Mouse (Mus musculus): ENCODE measurements at regions not wholly inside any gene's neighbourhood (a gene's known extent, or its start where the extent isn't known, plus 50 kb on each side); places are given as distances from the start of the nearest gene placed in this dataset.

DNA sequence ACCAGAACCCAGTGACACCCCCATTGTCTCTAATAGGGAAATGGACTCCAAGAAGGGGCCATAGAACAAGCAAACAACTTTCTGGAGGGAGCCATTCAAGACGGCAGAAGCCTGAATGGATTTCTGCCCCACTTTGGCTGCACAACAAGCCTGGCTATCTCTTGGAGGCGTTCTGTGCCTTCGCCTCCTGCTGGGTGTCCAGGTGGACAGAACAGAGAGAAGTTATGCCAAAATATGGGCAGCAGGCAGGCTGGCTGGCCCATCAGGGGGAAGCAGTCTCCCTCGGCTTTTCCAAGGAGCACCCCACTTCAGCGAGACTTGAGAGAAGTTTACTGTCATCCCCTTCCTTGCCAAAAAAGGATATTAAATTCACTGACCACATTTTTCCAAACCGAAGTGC is 65.8 kb upstream of the Pkdcc start:
- Histone ChIP-seq H3K4me3 (ENCODE audit: low read depth, low read length) (no peak overlapping the region), H3K27ac (ENCODE audit: low read depth, low read length) (no peak overlapping the region), H3K9ac (ENCODE audit: low read length) (no peak overlapping the region), H3K4me2 (ENCODE audit: low read depth, low read length, severe bottlenecking) (no peak overlapping the region), H3K4me1 (replicated peaks; ENCODE audit: control insufficient read depth, insufficient read depth, low read length) (no peaks in the 10 kb centered on the region), H3K36me3 (ENCODE audit: control insufficient read depth, insufficient read depth, low read length) (no peaks in the 10 kb centered on the region), H3K27me3 (ENCODE audit: control insufficient read depth, insufficient read depth, low read length) (no peaks in the 10 kb centered on the region), H3K9me3 (ENCODE audit: control insufficient read depth, low read length) (no peaks in the 10 kb centered on the region)
- ATAC-seq (replicated peaks; ENCODE audit: low FRiP score): no peak
- no peak for DNase-seq (ENCODE audit: low spot score)
- 82% methylated on average over 6 of the region's 6 CpGs for WGBS

DNA sequence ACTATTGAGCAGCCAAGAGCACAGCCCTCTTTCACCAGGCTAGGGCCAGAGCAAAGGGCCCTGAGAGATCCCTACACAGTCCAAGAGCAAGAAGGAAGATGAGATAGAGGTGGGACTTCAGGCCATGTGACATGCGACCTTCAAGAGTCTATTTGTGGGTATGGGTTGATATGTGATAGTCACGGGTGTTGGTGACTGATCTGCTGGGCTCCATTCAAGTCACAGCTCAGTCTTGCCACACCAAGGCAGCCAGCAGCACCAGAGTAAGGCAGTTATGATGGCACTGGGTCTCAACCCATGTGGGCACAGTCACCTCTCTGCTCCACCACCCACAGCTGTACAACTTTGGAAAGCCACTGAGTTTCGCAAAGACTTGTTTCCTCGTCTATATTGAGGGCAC is 60.0 kb upstream of the Pkdcc start:
- DNase-seq (ENCODE audit: low spot score) (no peak), ATAC-seq (replicated peaks; ENCODE audit: low FRiP score) (no peak)
- no peak overlapping the region for H3K27ac ChIP-seq (ENCODE audit: low read depth, low read length)
- no peaks in the 10 kb centered on the region for H3K36me3 ChIP-seq (ENCODE audit: control insufficient read depth, insufficient read depth, low read length)
- H3K4me3 ChIP-seq (ENCODE audit: low read depth, low read length): no peak overlapping the region
- no peak overlapping the region for H3K9ac ChIP-seq (ENCODE audit: low read length)
- H3K9me3 ChIP-seq (ENCODE audit: control insufficient read depth, low read length): no peaks in the 10 kb centered on the region
- no peaks in the 10 kb centered on the region for H3K4me1 ChIP-seq (replicated peaks; ENCODE audit: control insufficient read depth, insufficient read depth, low read length)
- no peak overlapping the region for H3K4me2 ChIP-seq (ENCODE audit: low read depth, low read length, severe bottlenecking)
- WGBS: 89% methylated on average over 4 of the region's 4 CpGs
- H3K27me3 ChIP-seq (ENCODE audit: control insufficient read depth, insufficient read depth, low read length): no peaks in the 10 kb centered on the region

DNA sequence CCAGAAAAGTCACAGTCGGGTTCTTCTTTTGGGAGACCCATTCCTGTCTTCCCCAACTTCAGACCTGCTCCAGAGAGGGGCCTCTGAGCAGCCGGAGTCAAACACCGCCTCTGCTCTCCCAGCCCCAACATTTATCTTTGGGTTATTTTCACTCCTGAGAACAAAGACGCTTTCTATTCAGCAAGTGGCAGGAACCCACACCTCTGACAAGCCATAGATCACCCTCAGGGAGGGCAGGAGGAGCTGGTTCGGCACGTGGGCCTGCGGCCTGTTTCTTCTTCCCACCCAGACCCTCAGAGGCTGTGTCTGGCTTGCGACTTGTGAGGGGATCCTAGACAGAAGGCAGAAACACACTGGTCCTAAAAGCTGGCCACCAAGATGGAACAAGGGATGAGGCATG is 58.4 kb upstream of the Pkdcc start:
- Histone ChIP-seq H3K9me3 (ENCODE audit: control insufficient read depth, low read length) (no peaks in the 10 kb centered on the region), H3K9ac (ENCODE audit: low read length) (no peak overlapping the region), H3K36me3 (ENCODE audit: control insufficient read depth, insufficient read depth, low read length) (no peaks in the 10 kb centered on the region), H3K4me1 (replicated peaks; ENCODE audit: control insufficient read depth, insufficient read depth, low read length) (no peaks in the 10 kb centered on the region), H3K27me3 (ENCODE audit: control insufficient read depth, insufficient read depth, low read length) (no peaks in the 10 kb centered on the region), H3K27ac (ENCODE audit: low read depth, low read length) (no peak overlapping the region), H3K4me3 (ENCODE audit: low read depth, low read length) (no peak overlapping the region), H3K4me2 (ENCODE audit: low read depth, low read length, severe bottlenecking) (no peak overlapping the region)
- 71% methylated on average over 8 of the region's 8 CpGs for WGBS
- DNase-seq (ENCODE audit: low spot score) (no peak), ATAC-seq (replicated peaks; ENCODE audit: low FRiP score) (no peak)

DNA sequence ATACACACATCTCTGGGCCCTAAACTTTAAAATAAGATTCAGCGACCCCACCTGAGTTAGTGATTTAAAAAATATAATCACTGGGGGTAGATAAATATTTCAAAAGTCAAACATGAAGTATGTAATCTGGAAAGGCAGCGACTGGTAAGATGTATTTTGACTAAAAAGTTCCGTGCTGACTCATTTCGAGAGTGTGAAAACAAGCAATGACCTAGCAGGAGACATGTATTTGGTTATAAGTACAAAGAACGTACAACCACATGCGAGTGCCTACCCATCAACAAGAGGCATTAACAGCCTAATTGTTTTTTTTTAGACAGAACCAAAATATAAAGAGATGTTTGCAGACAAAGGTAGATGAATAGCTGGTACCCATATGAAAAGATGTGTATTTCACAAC is 57.0 kb upstream of the Pkdcc start:
- ATAC-seq (replicated peaks; ENCODE audit: low FRiP score) (no peak), DNase-seq (ENCODE audit: low spot score) (no peak)
- Histone ChIP-seq H3K4me3 (ENCODE audit: low read depth, low read length) (no peak overlapping the region), H3K4me1 (replicated peaks; ENCODE audit: control insufficient read depth, insufficient read depth, low read length) (no peaks in the 10 kb centered on the region), H3K27ac (ENCODE audit: low read depth, low read length) (no peak overlapping the region), H3K27me3 (ENCODE audit: control insufficient read depth, insufficient read depth, low read length) (no peaks in the 10 kb centered on the region), H3K36me3 (ENCODE audit: control insufficient read depth, insufficient read depth, low read length) (no peaks in the 10 kb centered on the region), H3K9ac (ENCODE audit: low read length) (no peak overlapping the region), H3K9me3 (ENCODE audit: control insufficient read depth, low read length) (no peaks in the 10 kb centered on the region), H3K4me2 (ENCODE audit: low read depth, low read length, severe bottlenecking) (no peak overlapping the region)
- 86% methylated on average over 6 of the region's 6 CpGs for WGBS

DNA sequence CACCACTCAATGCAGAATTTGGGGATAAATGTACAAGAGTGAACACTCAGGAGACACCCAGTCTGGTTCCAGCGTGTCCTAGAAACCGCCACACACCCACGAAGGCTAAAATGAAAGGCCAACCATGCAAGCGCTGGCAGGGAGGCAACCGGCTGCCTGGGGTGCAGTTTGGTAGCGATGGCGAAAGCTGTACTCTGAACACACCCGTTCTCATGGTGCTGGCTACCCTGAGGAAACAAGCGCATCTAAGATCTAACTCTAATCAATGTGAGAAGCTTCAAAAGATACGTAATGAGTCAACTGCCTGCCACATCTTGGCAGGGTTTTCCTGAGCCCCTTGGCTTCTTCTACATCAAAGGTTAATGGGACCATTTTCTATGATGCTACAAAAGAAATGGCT is 56.4 kb upstream of the Pkdcc start:
- WGBS: 92% methylated on average over 10 of the region's 10 CpGs
- Histone ChIP-seq H3K9ac (ENCODE audit: low read length) (no peak overlapping the region), H3K36me3 (ENCODE audit: control insufficient read depth, insufficient read depth, low read length) (no peaks in the 10 kb centered on the region), H3K27ac (ENCODE audit: low read depth, low read length) (no peak overlapping the region), H3K27me3 (ENCODE audit: control insufficient read depth, insufficient read depth, low read length) (no peaks in the 10 kb centered on the region), H3K9me3 (ENCODE audit: control insufficient read depth, low read length) (no peaks in the 10 kb centered on the region), H3K4me1 (replicated peaks; ENCODE audit: control insufficient read depth, insufficient read depth, low read length) (no peaks in the 10 kb centered on the region), H3K4me3 (ENCODE audit: low read depth, low read length) (no peak overlapping the region), H3K4me2 (ENCODE audit: low read depth, low read length, severe bottlenecking) (no peak overlapping the region)
- ATAC-seq (replicated peaks; ENCODE audit: low FRiP score) (no peak), DNase-seq (ENCODE audit: low spot score) (no peak)

DNA sequence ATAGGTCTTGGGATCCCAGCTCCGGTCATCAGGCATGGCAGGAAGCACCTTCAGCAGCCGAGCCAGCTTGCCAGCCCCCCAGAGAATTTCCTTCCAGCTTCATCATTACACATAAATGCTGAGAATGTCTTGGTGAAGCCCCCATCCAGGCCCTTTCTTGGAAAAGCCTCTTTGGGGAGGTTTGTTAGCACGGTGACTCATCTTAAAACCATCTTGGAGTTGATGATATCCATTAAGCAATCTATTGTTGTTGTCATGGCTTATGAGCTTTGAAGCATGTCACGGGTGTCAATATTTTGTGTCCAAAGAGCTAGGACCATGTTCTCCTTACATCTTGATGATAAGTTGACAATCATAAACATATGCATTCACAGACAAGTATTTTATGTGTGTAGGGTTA is 55.5 kb upstream of the Pkdcc start:
- H3K27ac ChIP-seq (ENCODE audit: low read depth, low read length): no peak overlapping the region

DNA sequence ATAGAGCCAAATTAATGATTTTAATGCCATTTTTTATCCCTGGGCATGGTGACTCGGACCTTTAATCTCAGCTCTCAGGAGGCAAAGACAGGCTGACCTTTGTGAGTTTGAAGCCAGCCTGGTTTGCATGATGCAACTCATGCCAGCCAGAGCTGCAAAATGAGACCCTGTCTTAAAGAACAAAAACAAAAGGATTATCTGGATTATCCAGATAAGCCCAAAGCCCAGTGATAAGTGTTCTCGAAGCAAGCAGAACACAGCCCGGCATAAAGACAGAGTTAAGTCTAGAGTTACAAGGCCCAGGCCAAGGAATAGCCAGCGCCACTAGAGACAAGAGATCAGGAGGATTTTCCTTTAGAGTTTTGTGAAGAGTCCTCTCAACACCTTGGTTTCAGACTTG is 54.8 kb upstream of the Pkdcc start:
- Histone ChIP-seq H3K27ac (ENCODE audit: low read depth, low read length) (no peak overlapping the region), H3K4me1 (replicated peaks; ENCODE audit: control insufficient read depth, insufficient read depth, low read length) (no peaks in the 10 kb centered on the region; the same call in 1 of the 2 replicates), H3K9me3 (ENCODE audit: control insufficient read depth, low read length) (no peaks in the 10 kb centered on the region), H3K36me3 (ENCODE audit: control insufficient read depth, insufficient read depth, low read length) (no peaks in the 10 kb centered on the region), H3K4me3 (ENCODE audit: low read depth, low read length) (no peak overlapping the region), H3K4me2 (ENCODE audit: low read depth, low read length, severe bottlenecking) (no peak overlapping the region), H3K27me3 (ENCODE audit: control insufficient read depth, insufficient read depth, low read length) (no peaks in the 10 kb centered on the region), H3K9ac (ENCODE audit: low read length) (no peak overlapping the region)
- no peak for ATAC-seq (replicated peaks; ENCODE audit: low FRiP score)
- no peak for DNase-seq (ENCODE audit: low spot score)
- WGBS: 53% methylated on average over 4 of the region's 4 CpGs

More for the DNA sequence above, 55.5 kb upstream of the Pkdcc start:
- Histone ChIP-seq H3K9ac (ENCODE audit: low read length) (no peak overlapping the region), H3K4me3 (ENCODE audit: low read depth, low read length) (no peak overlapping the region), H3K36me3 (ENCODE audit: control insufficient read depth, insufficient read depth, low read length) (no peaks in the 10 kb centered on the region), H3K4me2 (ENCODE audit: low read depth, low read length, severe bottlenecking) (no peak overlapping the region), H3K27me3 (ENCODE audit: control insufficient read depth, insufficient read depth, low read length) (no peaks in the 10 kb centered on the region), H3K9me3 (ENCODE audit: control insufficient read depth, low read length) (no peaks in the 10 kb centered on the region), H3K4me1 (replicated peaks; ENCODE audit: control insufficient read depth, insufficient read depth, low read length) (no peaks in the 10 kb centered on the region; the same call in 1 of the 2 replicates)
- no peak for ATAC-seq (replicated peaks; ENCODE audit: low FRiP score)
- WGBS: 92% methylated on average over 4 of the region's 4 CpGs
- DNase-seq (ENCODE audit: low spot score): no peak

DNA sequence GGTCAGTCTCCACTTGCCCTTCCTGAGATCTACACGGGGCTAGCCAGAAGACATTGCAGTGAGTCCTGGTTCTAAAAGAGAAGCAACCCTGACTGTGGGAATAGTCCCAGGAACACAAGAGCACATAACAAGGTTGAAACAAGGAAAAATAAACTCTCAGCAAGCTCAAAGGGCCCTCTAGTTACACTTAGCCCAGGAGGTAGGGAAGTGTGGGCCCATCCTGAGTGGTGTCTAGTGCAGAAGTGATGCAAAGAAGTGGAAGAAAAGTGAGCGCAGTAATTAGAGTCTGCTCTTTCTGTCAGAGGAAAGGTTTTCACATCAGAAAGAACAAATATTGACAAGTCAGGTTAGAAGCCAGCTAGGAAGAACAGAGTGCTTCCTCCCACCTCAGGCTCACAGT is 53.4 kb upstream of the Pkdcc start:
- ATAC-seq (replicated peaks; ENCODE audit: low FRiP score) (no peak), DNase-seq (ENCODE audit: low spot score) (no peak)
- whole genome bisulfite sequencing: 73% methylated on average over 2 of the region's 2 CpGs
- Histone ChIP-seq H3K9me3 (ENCODE audit: control insufficient read depth, low read length) (no peaks in the 10 kb centered on the region), H3K4me3 (ENCODE audit: low read depth, low read length) (no peak overlapping the region), H3K4me1 (replicated peaks; ENCODE audit: control insufficient read depth, insufficient read depth, low read length) (peaks cover 3% of the 10 kb centered on the region), H3K4me2 (ENCODE audit: low read depth, low read length, severe bottlenecking) (no peak overlapping the region), H3K27me3 (ENCODE audit: control insufficient read depth, insufficient read depth, low read length) (no peaks in the 10 kb centered on the region; the same call in 1 of the 2 replicates), H3K9ac (ENCODE audit: low read length) (no peak overlapping the region), H3K36me3 (ENCODE audit: control insufficient read depth, insufficient read depth, low read length) (no peaks in the 10 kb centered on the region), H3K27ac (ENCODE audit: low read depth, low read length) (no peak overlapping the region)

DNA sequence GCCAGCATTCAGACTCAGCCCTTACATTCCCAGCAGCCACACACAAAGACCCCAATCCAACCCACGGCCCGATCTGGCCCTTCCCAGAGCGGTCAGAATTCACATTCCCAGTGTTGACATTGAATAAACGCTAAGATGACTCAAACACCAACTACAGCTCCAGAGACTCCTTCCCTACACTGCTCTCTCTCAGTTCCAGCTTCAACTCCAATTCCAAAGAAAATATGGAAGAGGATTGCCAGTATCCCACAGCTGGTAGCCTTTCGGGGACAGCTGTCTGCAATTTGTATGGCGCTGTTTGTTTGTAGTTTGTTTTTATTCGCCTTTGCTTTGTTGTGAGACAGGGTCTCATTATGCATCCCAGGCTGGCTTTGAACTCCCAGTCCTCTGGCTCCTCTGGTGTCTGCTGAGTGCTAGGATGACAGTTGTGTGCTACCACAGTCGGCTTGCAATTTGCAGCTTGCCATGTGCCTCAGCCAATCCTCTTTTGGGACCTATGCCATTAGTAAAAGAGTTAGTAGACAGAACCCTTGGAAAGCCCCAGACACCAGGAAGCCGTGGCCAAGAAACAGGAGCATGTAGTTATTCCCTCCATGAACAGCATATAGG is 51.0 kb upstream of the Pkdcc start:
- ATAC-seq (replicated peaks; ENCODE audit: low FRiP score): no peak
- Histone ChIP-seq H3K9me3 (ENCODE audit: control insufficient read depth, low read length) (no peaks in the 10 kb centered on the region), H3K4me1 (replicated peaks; ENCODE audit: control insufficient read depth, insufficient read depth, low read length) (peaks cover 4% of the 10 kb centered on the region), H3K9ac (ENCODE audit: low read length) (no peak overlapping the region), H3K4me2 (ENCODE audit: low read depth, low read length, severe bottlenecking) (no peak overlapping the region), H3K27ac (ENCODE audit: low read depth, low read length) (no peak overlapping the region), H3K4me3 (ENCODE audit: low read depth, low read length) (no peak overlapping the region), H3K36me3 (ENCODE audit: control insufficient read depth, insufficient read depth, low read length) (no peaks in the 10 kb centered on the region), H3K27me3 (ENCODE audit: control insufficient read depth, insufficient read depth, low read length) (no peaks in the 10 kb centered on the region; the same call in 1 of the 2 replicates)
- no peak for DNase-seq (ENCODE audit: low spot score)
- WGBS: 60% methylated on average over 9 of the region's 9 CpGs
